Mouse (Mus musculus) forebrain, postnatal 0 days (tissue): Measurements from ENCODE around the gene AI837181. TPM values are rescaled to one million over a fixed set of nuclear protein-coding genes. Genes with fewer than 3 reads are reported as not detected.

Source experiments
- ATAC-seq: fragments of 200-750 bp; cut with Nextera tagmentation; 2 replicates; pipeline ENCODE4 v1.8.0; 2017; ENCODE audit warnings: mild to moderate bottlenecking, moderate library complexity
- DNase-seq: peaks from one replicate; pipeline ENCODE4 v3.0.0-alpha.2; 2015
- H3K27ac ChIP-seq: fragments of 300-500 bp; sonication (generic); 2 replicates; pipeline ENCODE4 v1.5.1; 2014; ENCODE audit warnings: low read depth, mild to moderate bottlenecking, antibody characterized with exemption, low read length, moderate library complexity, mixed read lengths
- H3K27me3 ChIP-seq: fragments of 300-500 bp; sonication (generic); 2 replicates; pipeline ENCODE4 v1.6.1; 2014; ENCODE audit warnings: mild to moderate bottlenecking, low read length, mixed read lengths; ENCODE audit not compliant: insufficient read depth
- H3K36me3 ChIP-seq: fragments of 300-500 bp; sonication (generic); 2 replicates; pipeline ENCODE4 v1.6.1; 2014; ENCODE audit warnings: mild to moderate bottlenecking, moderate library complexity; ENCODE audit not compliant: insufficient read depth
- H3K4me1 ChIP-seq: fragments of 300-500 bp; sonication (generic); 2 replicates; pipeline ENCODE4 v1.6.1; 2014; ENCODE audit warnings: antibody characterized with exemption; ENCODE audit not compliant: insufficient read depth
- H3K4me2 ChIP-seq: fragments of 300-500 bp; sonication (generic); 2 replicates; pipeline ENCODE4 v1.6.1; 2014; ENCODE audit warnings: low read depth, mild to moderate bottlenecking, moderate library complexity
- H3K4me3 ChIP-seq: fragments of 300-500 bp; sonication (generic); 2 replicates; pipeline ENCODE4 v1.5.1; 2014; ENCODE audit warnings: low read depth, low read length, mixed read lengths
- H3K9ac ChIP-seq: fragments of 300-500 bp; sonication (generic); 2 replicates; pipeline ENCODE4 v1.6.1; 2014; ENCODE audit warnings: mild to moderate bottlenecking
- H3K9me3 ChIP-seq: fragments of 300-500 bp; sonication (generic); 2 replicates; pipeline ENCODE4 v1.6.1; 2016; ENCODE audit warnings: low read length
- CTCF ChIP-seq: sonication (generic); IDR thresholded peaks from 2 replicates; pipeline ENCODE4 v1.5.1; 2016; ENCODE audit warnings: antibody characterized with exemption, control low read depth, low read depth
- WGBS: fragments of 180-500 bp; shearing (Covaris S2); extraction: QIAGEN DNeasy Blood & Tissue Kit; methylation state at CpG from one replicate; pipeline ENCODE4 v1.1.7; 2014; 5-methylcytosine and 5-hydroxymethylcytosine counted together
- polyA plus RNA-seq: library from polyadenylated mRNA; unstranded; fragments of >200 nt; fragmentation: Nextera tagmentation; extraction: Ambion mirVana; gene quantifications from 2 replicates; pipeline ENCODE4 v1.2.1, GENCODE M21; 2015
- total RNA-seq: library from RNA; depleted of rRNA; stranded (reverse); fragments of >200 nt; gene quantifications from 2 replicates; pipeline ENCODE4 v1.2.3, GENCODE M21; 2014

Gene AI837181
- total and polyA plus RNA-seq, 2 experiments from 2014 or later: 56.6 to 72.5 TPM

- Histone ChIP-seq H3K4me3 (no peak overlapping the region), H3K9ac (no peak overlapping the region), H3K4me2 (no peak overlapping the region), H3K9me3 (no peaks in the 10 kb centered on the region), H3K27me3 (no peaks in the 10 kb centered on the region), H3K27ac (no peak overlapping the region), H3K4me1 (no peaks in the 10 kb centered on the region), H3K36me3 (peaks cover 4% of the 10 kb centered on the region; the same call in 1 of the 2 replicates)
- WGBS: 75% methylated on average over 4 of the region's 4 CpGs
- DNase-seq (no peak), ATAC-seq (no peak)
- TF ChIP-seq CTCF: no peak
These were observed 7.0 kb downstream of the AI837181 start for GRCm38 (mm10) chr19:5431911-5432464.

- Histone ChIP-seq H3K4me2 (peak overlapping the region; percentile 41), H3K27ac (no peak overlapping the region), H3K27me3 (no peaks in the 10 kb centered on the region), H3K9ac (0 out of 2 replicates have a peak overlapping the region, but pooled peaks have one; percentile 25), H3K4me3 (no peak overlapping the region), H3K36me3 (no peaks in the 10 kb centered on the region; the same call in 1 of the 2 replicates), H3K4me1 (no peaks in the 10 kb centered on the region), H3K9me3 (no peaks in the 10 kb centered on the region)
- ATAC-seq (peak; percentile 36), DNase-seq (no peak)
- 12% methylated on average over 16 of the region's 16 CpGs for WGBS
- peak; percentile 26; the same call in 1 of the 2 replicates for TF ChIP-seq CTCF
These were observed 8.3 kb downstream of the AI837181 start for GRCm38 (mm10) chr19:5432992-5433852.

GRCm38 (mm10) chr19:5433951-5434350 is 9.0 kb downstream of the AI837181 start:
- no peaks in the 10 kb centered on the region for H3K9me3 ChIP-seq
- TF ChIP-seq CTCF: no peak
- ATAC-seq: no peak
- 69% methylated on average over 7 of the region's 7 CpGs for WGBS
- no peaks in the 10 kb centered on the region; the same call in 1 of the 2 replicates for H3K36me3 ChIP-seq
- no peaks in the 10 kb centered on the region for H3K27me3 ChIP-seq
- no peak overlapping the region for H3K4me3 ChIP-seq
- no peak overlapping the region for H3K4me2 ChIP-seq
- no peak for DNase-seq
- H3K27ac ChIP-seq: no peak overlapping the region
- no peaks in the 10 kb centered on the region for H3K4me1 ChIP-seq
- H3K9ac ChIP-seq: 0 out of 2 replicates have a peak overlapping the region, but pooled peaks have one; percentile 25

GRCm38 (mm10) chr19:5444371-5444908 is 19.5 kb downstream of the AI837181 start:
- Histone ChIP-seq H3K4me3 (no peak overlapping the region), H3K27me3 (peaks cover 27% of the 10 kb centered on the region), H3K9me3 (no peaks in the 10 kb centered on the region), H3K4me1 (no peaks in the 10 kb centered on the region), H3K4me2 (no peak overlapping the region), H3K9ac (no peak overlapping the region), H3K36me3 (no peaks in the 10 kb centered on the region), H3K27ac (no peak overlapping the region)
- ATAC-seq (no peak), DNase-seq (no peak)
- TF ChIP-seq CTCF: no peak
- WGBS: 76% methylated on average over 9 of the region's 9 CpGs

- Histone ChIP-seq H3K9me3 (no peaks in the 10 kb centered on the region), H3K9ac (no peak overlapping the region), H3K27me3 (peaks cover 29% of the 10 kb centered on the region), H3K4me1 (no peaks in the 10 kb centered on the region), H3K27ac (no peak overlapping the region), H3K4me3 (no peak overlapping the region), H3K36me3 (no peaks in the 10 kb centered on the region), H3K4me2 (no peak overlapping the region)
- DNase-seq (no peak), ATAC-seq (no peak)
- 41% methylated on average over 7 of the region's 7 CpGs for WGBS
- TF ChIP-seq CTCF: no peak
These were observed 20.0 kb downstream of the AI837181 start for GRCm38 (mm10) chr19:5444954-5445353.

GRCm38 (mm10) chr19:5445747-5446146 is 20.8 kb downstream of the AI837181 start:
- no peak overlapping the region for H3K9ac ChIP-seq
- no peak overlapping the region for H3K4me2 ChIP-seq
- no peaks in the 10 kb centered on the region for H3K4me1 ChIP-seq
- no peak for TF ChIP-seq CTCF
- DNase-seq (no peak), ATAC-seq (no peak)
- no peak overlapping the region for H3K4me3 ChIP-seq
- WGBS: 87% methylated on average over 5 of the region's 5 CpGs
- peaks cover 29% of the 10 kb centered on the region for H3K27me3 ChIP-seq
- no peaks in the 10 kb centered on the region for H3K9me3 ChIP-seq
- H3K27ac ChIP-seq: no peak overlapping the region
- no peaks in the 10 kb centered on the region for H3K36me3 ChIP-seq
